Mouse (Mus musculus) embryonic facial prominence, embryonic 11.5 days (tissue): Measurements from ENCODE around the gene Tmc6. TPM values are rescaled to one million over a fixed set of nuclear protein-coding genes. Genes with fewer than 3 reads are reported as not detected.

ENCODE experiments used
- ATAC-seq: fragments of 200-750 bp; cut with Nextera tagmentation; replicated peaks from 2 replicates; pipeline ENCODE4 v1.8.0; 2017; ENCODE audit warnings: low read depth; ENCODE audit not compliant: insufficient number of reproducible peaks, low FRiP score, low TSS enrichment
- DNase-seq: peaks from one replicate; pipeline ENCODE4 v3.0.0-alpha.2; 2015; ENCODE audit warnings: low spot score
- H3K27ac ChIP-seq: fragments of 300-500 bp; sonication (generic); replicated peaks from 2 replicates; pipeline ENCODE4 v1.5.1; 2014; ENCODE audit warnings: mild to moderate bottlenecking, low read depth, low read length, control low read depth
- H3K27me3 ChIP-seq: fragments of 300-500 bp; sonication (generic); 2 replicates; pipeline ENCODE4 v1.6.1; 2014; ENCODE audit warnings: mild to moderate bottlenecking, low read length, moderate library complexity, mixed read lengths; ENCODE audit not compliant: control insufficient read depth, insufficient read depth
- H3K36me3 ChIP-seq: fragments of 300-500 bp; sonication (generic); replicated peaks from 2 replicates; pipeline ENCODE4 v1.6.1; 2014; ENCODE audit warnings: low read depth, mild to moderate bottlenecking, low read length, moderate library complexity, mixed read lengths; ENCODE audit not compliant: control insufficient read depth, insufficient read depth
- H3K4me1 ChIP-seq: fragments of 300-500 bp; sonication (generic); 2 replicates; pipeline ENCODE4 v1.6.1; 2014; ENCODE audit warnings: low read length, mixed read lengths; ENCODE audit not compliant: control insufficient read depth, insufficient read depth
- H3K4me2 ChIP-seq: fragments of 300-500 bp; sonication (generic); 2 replicates; pipeline ENCODE4 v1.6.1; 2014; ENCODE audit warnings: low read depth, mild to moderate bottlenecking, control low read depth, low read length, moderate library complexity
- H3K4me3 ChIP-seq: fragments of 300-500 bp; sonication (generic); 2 replicates; pipeline ENCODE4 v1.5.1; 2014; ENCODE audit warnings: low read depth, low read length, control low read depth
- H3K9ac ChIP-seq: fragments of 300-500 bp; sonication (generic); replicated peaks from 2 replicates; pipeline ENCODE4 v1.6.1; 2014; ENCODE audit warnings: mild to moderate bottlenecking, control low read depth, low read length
- H3K9me3 ChIP-seq: fragments of 300-500 bp; sonication (generic); replicated peaks from 2 replicates; pipeline ENCODE4 v1.6.1; 2016; ENCODE audit warnings: mild to moderate bottlenecking, low read length, inconsistent platforms, mixed read lengths; ENCODE audit not compliant: control insufficient read depth
- WGBS: fragments of 180-500 bp; shearing (Covaris S2); extraction: QIAGEN DNeasy Blood & Tissue Kit; methylation state at CpG from one replicate; pipeline ENCODE4 v1.1.7; 2014; 5-methylcytosine and 5-hydroxymethylcytosine counted together
- polyA plus RNA-seq: library from polyadenylated mRNA; unstranded; fragments of >200 nt; fragmentation: Nextera tagmentation; extraction: Ambion mirVana; gene quantifications from 2 replicates; pipeline ENCODE4 v1.2.1, GENCODE M21; 2014

Gene Tmc6
- polyA plus RNA-seq, 1 experiment from 2014 or later = 9.9 TPM

- H3K4me3 ChIP-seq = no peak overlapping the region
- no peaks in the 10 kb centered on the region for H3K36me3 ChIP-seq
- H3K27ac ChIP-seq = no peak overlapping the region
- no peak overlapping the region for H3K9ac ChIP-seq
- 94% methylated on average over 6 of the region's 6 CpGs for WGBS
- H3K4me2 ChIP-seq = no peak overlapping the region
- no peaks in the 10 kb centered on the region for H3K9me3 ChIP-seq
- DNase-seq (no peak), ATAC-seq (no peak)
- no peaks in the 10 kb centered on the region; the same call in 1 of the 2 replicates for H3K4me1 ChIP-seq
- no peaks in the 10 kb centered on the region for H3K27me3 ChIP-seq
These were observed 24.8 kb upstream of the Tmc6 start for GRCm38 (mm10) chr11:117806781-117807180.

DNA sequence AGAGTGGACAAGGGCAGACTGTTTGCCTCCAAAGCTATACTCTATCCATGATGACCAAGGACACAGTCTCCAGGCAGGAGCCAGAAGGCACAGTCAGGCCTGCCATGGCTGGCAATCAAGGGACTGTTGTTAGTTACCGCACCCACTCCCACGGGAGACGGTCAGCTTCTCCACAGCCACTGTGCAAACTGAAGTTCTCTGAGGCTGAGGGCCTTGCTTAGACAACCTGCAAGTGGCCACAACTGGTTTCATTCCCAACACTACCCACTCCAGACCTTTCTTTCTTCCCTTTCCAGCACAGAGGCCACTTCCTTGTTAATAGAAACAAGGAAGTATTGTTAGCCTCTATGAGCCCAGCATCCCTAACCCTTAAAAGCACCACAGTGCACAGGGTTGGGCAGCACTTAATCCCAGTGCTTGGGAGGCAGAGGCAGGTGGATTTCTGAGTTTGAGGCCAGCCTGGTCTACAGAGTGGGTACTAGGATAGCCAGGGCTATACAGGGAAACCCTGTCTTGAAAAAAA, 21.2 kb upstream of the Tmc6 start:
- Histone ChIP-seq H3K4me2 (no peak overlapping the region), H3K4me1 (no peaks in the 10 kb centered on the region), H3K27ac (no peak overlapping the region), H3K9me3 (no peaks in the 10 kb centered on the region), H3K4me3 (no peak overlapping the region), H3K9ac (no peak overlapping the region), H3K36me3 (no peaks in the 10 kb centered on the region), H3K27me3 (no peaks in the 10 kb centered on the region)
- ATAC-seq = no peak
- no peak for DNase-seq
- 91% methylated on average over 3 of the region's 3 CpGs for WGBS

DNA sequence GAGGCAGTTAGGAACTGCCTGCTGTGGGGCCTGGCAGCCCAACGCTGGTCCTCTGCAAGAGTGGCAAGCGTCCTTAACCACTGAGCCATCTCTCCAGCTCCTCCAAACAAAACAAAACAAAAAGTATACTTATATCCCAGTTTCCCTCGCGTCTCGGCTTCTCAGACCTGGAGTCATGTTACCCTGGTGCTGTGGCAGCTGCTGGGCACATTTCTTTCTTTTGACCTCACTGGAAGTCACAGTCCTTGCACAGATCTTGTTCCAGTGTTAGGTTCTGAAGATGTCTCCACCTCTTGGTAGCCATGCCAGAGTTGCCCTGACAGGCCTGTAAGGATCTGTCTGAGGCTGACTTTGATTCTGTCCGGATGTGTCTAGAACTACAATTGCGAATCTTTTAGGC, 19.7 kb upstream of the Tmc6 start:
- 59% methylated on average over 7 of the region's 7 CpGs for WGBS
- no peaks in the 10 kb centered on the region for H3K27me3 ChIP-seq
- no peak overlapping the region for H3K4me3 ChIP-seq
- ATAC-seq (no peak), DNase-seq (no peak)
- no peak overlapping the region for H3K27ac ChIP-seq
- no peaks in the 10 kb centered on the region for H3K4me1 ChIP-seq
- H3K4me2 ChIP-seq = no peak overlapping the region
- no peak overlapping the region for H3K9ac ChIP-seq
- no peaks in the 10 kb centered on the region for H3K36me3 ChIP-seq
- no peaks in the 10 kb centered on the region for H3K9me3 ChIP-seq

DNA sequence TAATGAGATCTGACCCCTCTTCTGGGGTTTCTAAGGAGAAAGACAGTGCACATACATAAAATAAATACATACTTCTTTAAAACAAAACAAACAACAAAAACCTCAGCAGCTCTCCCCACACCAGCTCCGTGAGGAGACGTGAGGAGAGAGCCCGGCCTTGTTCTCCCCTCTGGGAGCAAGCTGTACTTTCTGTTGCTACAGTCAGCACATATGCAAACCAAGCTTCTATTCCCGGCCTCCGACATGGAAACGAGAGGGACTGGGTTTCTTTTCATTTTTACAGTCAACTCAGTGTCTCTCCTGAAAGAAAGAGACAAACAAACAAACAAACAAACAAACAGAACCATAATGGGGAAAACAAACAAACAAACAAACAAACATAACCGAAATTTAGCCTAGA, 18.0 kb upstream of the Tmc6 start:
- H3K27me3 ChIP-seq = no peaks in the 10 kb centered on the region
- WGBS = 77% methylated on average over 7 of the region's 7 CpGs
- no peaks in the 10 kb centered on the region for H3K9me3 ChIP-seq
- H3K4me1 ChIP-seq = no peaks in the 10 kb centered on the region
- H3K4me3 ChIP-seq = no peak overlapping the region
- H3K27ac ChIP-seq = no peak overlapping the region
- DNase-seq (no peak), ATAC-seq (no peak)
- H3K4me2 ChIP-seq = no peak overlapping the region
- no peaks in the 10 kb centered on the region for H3K36me3 ChIP-seq
- no peak overlapping the region for H3K9ac ChIP-seq

- DNase-seq (no peak), ATAC-seq (no peak)
- Histone ChIP-seq H3K27ac (no peak overlapping the region), H3K36me3 (no peaks in the 10 kb centered on the region), H3K4me1 (no peaks in the 10 kb centered on the region), H3K9ac (no peak overlapping the region), H3K27me3 (no peaks in the 10 kb centered on the region), H3K4me2 (no peak overlapping the region), H3K9me3 (no peaks in the 10 kb centered on the region), H3K4me3 (no peak overlapping the region)
- 64% methylated on average over 5 of the region's 5 CpGs for WGBS
These were observed 17.2 kb upstream of the Tmc6 start for GRCm38 (mm10) chr11:117799174-117799573.

DNA sequence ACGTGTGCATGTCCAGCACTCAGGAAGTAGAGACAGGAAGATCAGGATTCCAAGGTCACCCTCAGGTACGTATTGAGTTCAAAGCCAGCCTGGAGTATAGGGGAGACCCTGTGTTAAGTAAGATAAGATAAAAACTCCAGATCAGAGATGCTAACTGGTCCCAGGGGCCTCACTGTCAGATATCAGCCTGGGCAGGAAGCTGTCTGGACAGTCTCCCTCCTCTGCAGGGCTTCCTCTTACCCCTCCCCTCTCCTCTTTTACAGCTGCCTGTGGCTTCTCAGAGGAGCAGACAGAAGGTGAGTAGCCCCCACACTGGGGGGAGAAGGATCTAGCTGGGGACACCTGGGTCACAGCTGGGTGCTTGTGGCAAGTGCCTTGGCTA, 16.2 kb upstream of the Tmc6 start:
- no peaks in the 10 kb centered on the region for H3K36me3 ChIP-seq
- WGBS = 43% methylated on average over 2 of the region's 2 CpGs
- H3K4me1 ChIP-seq = no peaks in the 10 kb centered on the region
- no peak overlapping the region for H3K4me2 ChIP-seq
- H3K9ac ChIP-seq = no peak overlapping the region; the same call in 1 of the 2 replicates
- H3K4me3 ChIP-seq = no peak overlapping the region
- H3K27me3 ChIP-seq = no peaks in the 10 kb centered on the region
- ATAC-seq (no peak), DNase-seq (no peak)
- no peak overlapping the region for H3K27ac ChIP-seq
- no peaks in the 10 kb centered on the region for H3K9me3 ChIP-seq

GRCm38 (mm10) chr11:117797511-117798159, 15.6 kb upstream of the Tmc6 start, which contains the start of gene 6030468B19Rik:
TSS of gene 6030468B19Rik (plus strand) at chr11:117797660.
- H3K9ac ChIP-seq = no peak within 1 kb of the TSS; the same call in 1 of the 2 replicates

GRCm38 (mm10) chr11:117796954-117797353, 15.0 kb upstream of the Tmc6 start:
- 38% methylated on average over 5 of the region's 5 CpGs for WGBS
- Histone ChIP-seq H3K27me3 (no peaks in the 10 kb centered on the region), H3K27ac (no peak overlapping the region), H3K9me3 (no peaks in the 10 kb centered on the region), H3K4me2 (no peak overlapping the region), H3K4me1 (no peaks in the 10 kb centered on the region), H3K36me3 (no peaks in the 10 kb centered on the region), H3K4me3 (no peak overlapping the region), H3K9ac (no peak overlapping the region)
- ATAC-seq = no peak
- no peak for DNase-seq

More at GRCm38 (mm10) chr11:117797511-117798159, 15.6 kb upstream of the Tmc6 start, which contains the start of gene 6030468B19Rik:
- no peak within 1 kb of the TSS for H3K4me2 ChIP-seq
- no peaks in the 10 kb centered on the region for H3K9me3 ChIP-seq
- H3K4me1 ChIP-seq = no peaks in the 10 kb centered on the region
- no peak within 1 kb of the TSS for H3K4me3 ChIP-seq
- WGBS = 53% methylated on average over 9 of the region's 9 CpGs
- H3K36me3 ChIP-seq = no peaks in the 10 kb centered on the region
- ATAC-seq (0 out of 2 replicates have a peak, but pooled peaks have one; percentile 29), DNase-seq (no peak)
- H3K27me3 ChIP-seq = no peaks in the 10 kb centered on the region
- no peak within 1 kb of the TSS for H3K27ac ChIP-seq
